Mouse (Mus musculus) splenic B cell, adult 2 months (primary cell): ENCODE measurements around the gene Trnau1ap.
"Not testable (repeated sequence)": the region's sequence is repeated elsewhere in the genome, so short reads cannot be mapped to it uniquely, and the experiment has no call there.

Experiments used
- DNase-seq: peaks from one replicate; pipeline ENCODE4 v3.0.0-alpha.2; 2011; ENCODE audit warnings: low read depth, low spot score
- H3K27me3 ChIP-seq: 2 replicates; pipeline ENCODE4 v1.6.1; 2012; ENCODE audit warnings: mild to moderate bottlenecking, low read length, moderate library complexity, mixed read lengths; ENCODE audit not compliant: control insufficient read depth, poor library complexity, insufficient read depth, severe bottlenecking
- H3K36me3 ChIP-seq: 2 replicates; pipeline ENCODE4 v1.6.1; 2012; ENCODE audit warnings: mild to moderate bottlenecking, low read length, moderate library complexity, mixed read lengths; ENCODE audit not compliant: control insufficient read depth, poor library complexity, insufficient read depth, severe bottlenecking

Trnau1ap gene

GRCm38 (mm10) chr4:132315711-132316110 is 13.6 kb downstream of the Trnau1ap start:
- DNase-seq: no peak
- Histone ChIP-seq H3K27me3 (no peaks in the 10 kb centered on the region), H3K36me3 (peaks cover 15% of the 10 kb centered on the region)

- H3K36me3 ChIP-seq: peaks cover 13% of the 10 kb centered on the region
- DNase-seq: no peak
Measured at GRCm38 (mm10) chr4:132312627-132313026, 16.7 kb downstream of the Trnau1ap start.

DNA sequence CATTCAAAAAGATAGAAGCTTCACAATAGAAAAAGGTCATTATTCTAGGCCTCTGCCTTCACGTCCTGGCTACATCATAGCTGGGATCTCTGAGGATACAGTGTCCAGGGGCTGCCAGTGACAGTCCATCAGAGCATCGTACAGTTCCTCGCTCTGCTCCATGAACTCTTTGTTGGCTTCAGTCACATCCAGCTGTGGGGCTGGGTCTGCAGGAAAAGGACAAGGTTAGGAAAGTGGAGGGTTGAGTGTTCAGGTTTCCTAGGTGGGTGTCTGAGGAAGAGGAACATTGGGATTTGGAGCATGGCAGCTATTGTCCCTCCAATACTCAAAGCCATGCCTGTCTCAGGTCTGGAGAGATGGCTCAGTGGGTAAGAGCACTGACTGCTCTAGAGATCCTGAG is 17.5 kb downstream of the Trnau1ap start:
- peaks cover 13% of the 10 kb centered on the region for H3K36me3 ChIP-seq
- no peak for DNase-seq

More at GRCm38 (mm10) chr4:132312627-132313026, 16.7 kb downstream of the Trnau1ap start:
- H3K27me3 ChIP-seq: no peaks in the 10 kb centered on the region

DNA sequence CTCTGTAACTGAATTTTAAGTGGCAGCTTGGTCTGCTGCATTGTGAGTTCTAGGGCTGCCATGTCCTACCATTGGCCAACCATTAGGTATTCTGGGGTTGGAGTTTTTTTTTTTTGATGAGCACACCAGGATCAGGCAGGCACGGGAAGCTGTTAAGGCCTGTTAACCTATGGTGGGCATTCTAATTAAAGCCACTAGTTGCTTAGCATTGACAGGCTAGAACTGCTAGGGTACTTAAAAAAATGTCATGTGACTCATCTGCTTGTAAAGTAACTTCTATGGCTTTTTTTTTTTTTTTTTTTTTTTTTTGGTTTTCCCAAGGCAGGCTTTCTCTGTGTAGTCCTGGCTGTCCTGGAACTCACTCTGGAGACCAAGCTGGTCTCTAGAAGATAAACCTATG is 18.1 kb downstream of the Trnau1ap start:
- DNase-seq: no peak
- no peaks in the 10 kb centered on the region for H3K27me3 ChIP-seq
- peaks cover 13% of the 10 kb centered on the region for H3K36me3 ChIP-seq

More for the DNA sequence above, 17.5 kb downstream of the Trnau1ap start:
- H3K27me3 ChIP-seq: no peaks in the 10 kb centered on the region

DNA sequence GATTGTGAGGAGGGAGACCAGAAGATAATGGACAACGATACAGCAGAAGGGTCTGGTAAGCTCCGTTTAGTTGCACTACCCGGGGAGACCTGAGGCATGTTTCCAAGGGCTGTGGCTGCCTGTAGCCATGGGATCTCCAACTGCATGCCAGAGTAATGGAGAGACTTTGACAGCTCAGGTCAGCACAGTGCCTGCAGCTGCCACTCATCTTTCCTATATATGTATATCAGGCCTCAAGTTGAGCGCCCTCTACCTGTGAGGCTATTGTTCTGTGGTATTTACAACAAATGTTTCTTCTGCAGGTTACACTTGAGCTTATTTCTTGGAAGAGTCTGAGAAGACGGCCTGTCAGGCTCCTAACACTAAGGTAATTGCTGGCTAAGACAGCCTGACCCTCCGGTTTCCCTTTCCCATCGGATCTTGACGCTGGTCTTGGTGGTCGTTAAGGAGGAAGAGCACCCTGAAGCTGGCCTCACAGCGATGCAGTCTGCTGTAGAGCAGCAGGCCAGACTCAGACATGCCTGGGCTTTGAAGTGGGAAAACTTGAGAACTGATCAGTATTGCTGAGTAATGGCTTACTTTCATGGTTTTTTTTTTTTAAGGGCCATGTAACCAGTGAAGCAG is 19.4 kb downstream of the Trnau1ap start:
- Histone ChIP-seq H3K27me3 (no peaks in the 10 kb centered on the region), H3K36me3 (peaks cover 13% of the 10 kb centered on the region)
- DNase-seq: peak; percentile 83

DNA sequence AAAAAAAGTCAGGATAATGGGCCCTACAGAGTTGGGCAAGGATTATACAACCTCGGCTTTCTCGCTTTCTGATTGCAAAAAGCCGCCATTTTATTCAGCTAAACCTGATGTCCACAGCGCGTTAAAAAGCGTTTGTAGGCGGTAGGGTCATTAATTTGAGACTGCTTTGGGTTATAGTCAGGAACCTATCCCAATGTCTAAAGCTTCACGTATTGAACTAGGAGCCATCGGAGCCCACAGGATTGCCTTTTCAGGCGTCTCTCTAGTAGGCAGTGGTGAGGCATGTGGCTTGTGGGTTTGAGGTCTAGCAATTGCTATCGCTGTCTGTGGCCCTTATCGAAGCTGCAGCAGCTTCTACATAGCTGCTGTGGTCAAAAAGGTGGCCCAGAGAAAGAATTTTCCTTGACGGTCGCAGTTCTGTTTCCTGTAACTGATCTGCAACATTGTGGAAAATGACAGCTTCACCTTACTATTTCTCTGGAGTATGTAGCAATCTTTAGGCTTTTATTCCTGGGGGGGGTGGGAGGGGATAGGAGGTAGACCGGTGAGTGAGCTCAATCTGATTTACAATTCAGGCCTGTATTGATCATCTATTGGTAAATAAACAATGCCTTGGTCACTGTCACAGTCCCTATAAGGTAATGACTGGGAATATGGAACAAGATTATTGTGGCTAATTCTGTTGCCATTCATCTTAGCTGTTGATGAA is 20.0 kb downstream of the Trnau1ap start:
- Histone ChIP-seq H3K36me3 (peaks cover 13% of the 10 kb centered on the region), H3K27me3 (no peaks in the 10 kb centered on the region)
- DNase-seq: peak; percentile 33

GRCm38 (mm10) chr4:132308437-132309139 is 20.8 kb downstream of the Trnau1ap start:
- peak; percentile 95 for DNase-seq
- Histone ChIP-seq H3K36me3 (peaks cover 13% of the 10 kb centered on the region), H3K27me3 (no peaks in the 10 kb centered on the region)

- no peak for DNase-seq
- H3K36me3 ChIP-seq: peaks cover 6% of the 10 kb centered on the region
- no peaks in the 10 kb centered on the region for H3K27me3 ChIP-seq
Measured at GRCm38 (mm10) chr4:132306004-132306403, 23.3 kb downstream of the Trnau1ap start.

DNA sequence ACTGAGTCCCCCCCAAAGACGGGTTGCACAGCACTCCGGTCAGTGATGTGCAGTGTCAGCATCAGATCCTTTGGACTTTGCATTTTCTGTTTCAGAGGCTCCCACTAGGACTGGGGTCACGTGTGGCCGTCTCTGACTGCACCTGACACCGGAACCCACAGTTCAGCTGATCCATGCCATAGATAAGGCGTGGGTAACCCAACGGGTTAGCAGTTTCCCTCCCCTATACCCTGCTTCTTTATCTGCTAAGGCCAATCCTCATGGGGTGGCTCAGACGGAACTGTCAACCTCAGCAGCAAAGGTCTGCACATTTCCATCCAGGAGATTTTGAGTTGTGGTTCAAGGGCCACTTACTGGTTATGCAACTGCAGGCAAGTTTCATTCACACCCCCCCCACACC is 24.1 kb downstream of the Trnau1ap start:
- Histone ChIP-seq H3K36me3 (peaks cover 1% of the 10 kb centered on the region; the same call in 1 of the 2 replicates), H3K27me3 (no peaks in the 10 kb centered on the region)
- no peak for DNase-seq

DNA sequence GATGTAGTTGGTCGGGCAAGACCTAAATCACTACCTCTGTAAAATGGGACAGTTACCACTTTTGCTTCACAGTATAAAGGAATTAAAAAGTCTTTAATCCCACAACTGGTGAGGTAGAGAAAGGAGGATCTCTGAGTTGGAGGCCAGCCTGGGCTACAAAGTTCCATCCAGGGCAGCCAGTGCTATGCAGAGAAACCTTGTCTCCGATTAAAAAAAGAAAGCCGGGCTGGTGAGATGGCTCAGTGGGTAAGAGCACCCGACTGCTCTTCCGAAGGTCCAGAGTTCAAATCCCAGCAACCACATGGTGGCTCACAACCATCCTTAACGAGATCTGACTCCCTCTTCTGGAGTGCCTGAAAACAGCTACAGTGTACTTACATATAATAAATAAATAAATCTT is 25.9 kb downstream of the Trnau1ap start:
- DNase-seq, H3K36me3 ChIP-seq, H3K27me3 ChIP-seq: not testable (repeated sequence)

DNA sequence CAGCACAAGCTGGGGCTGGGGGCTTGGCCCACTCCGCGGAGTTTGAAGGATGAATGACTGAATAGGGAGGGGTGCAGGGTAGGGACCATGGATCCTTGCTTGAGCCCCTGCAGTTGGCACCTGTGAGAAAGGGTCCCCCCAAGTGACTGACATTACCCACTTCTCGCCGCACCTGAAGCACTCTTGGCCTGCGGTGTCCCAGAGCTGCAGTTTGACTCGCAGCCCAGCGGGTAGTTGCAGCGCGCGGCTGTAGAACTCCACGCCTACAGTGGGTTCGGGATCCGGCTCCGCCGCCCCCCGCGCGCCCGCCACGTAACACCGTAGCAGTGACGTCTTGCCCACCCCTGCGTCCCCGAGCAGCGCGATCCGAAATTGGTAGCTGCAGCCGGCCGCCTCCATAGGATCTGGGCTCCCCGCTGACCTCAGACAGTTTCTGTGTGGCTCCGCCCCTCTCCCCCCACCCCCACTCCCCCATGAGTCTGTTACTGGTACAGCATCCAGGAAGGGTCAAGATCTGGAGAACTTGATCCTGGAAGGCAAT is 26.3 kb downstream of the Trnau1ap start, which contains the start of gene Rab42:
TSS of gene Rab42 (minus strand) at position 447 of the 541 bp plus-strand sequence.
- DNase-seq: peak; percentile 63
- no peaks in the 10 kb centered on the region for H3K27me3 ChIP-seq
- no peaks in the 10 kb centered on the region for H3K36me3 ChIP-seq

DNA sequence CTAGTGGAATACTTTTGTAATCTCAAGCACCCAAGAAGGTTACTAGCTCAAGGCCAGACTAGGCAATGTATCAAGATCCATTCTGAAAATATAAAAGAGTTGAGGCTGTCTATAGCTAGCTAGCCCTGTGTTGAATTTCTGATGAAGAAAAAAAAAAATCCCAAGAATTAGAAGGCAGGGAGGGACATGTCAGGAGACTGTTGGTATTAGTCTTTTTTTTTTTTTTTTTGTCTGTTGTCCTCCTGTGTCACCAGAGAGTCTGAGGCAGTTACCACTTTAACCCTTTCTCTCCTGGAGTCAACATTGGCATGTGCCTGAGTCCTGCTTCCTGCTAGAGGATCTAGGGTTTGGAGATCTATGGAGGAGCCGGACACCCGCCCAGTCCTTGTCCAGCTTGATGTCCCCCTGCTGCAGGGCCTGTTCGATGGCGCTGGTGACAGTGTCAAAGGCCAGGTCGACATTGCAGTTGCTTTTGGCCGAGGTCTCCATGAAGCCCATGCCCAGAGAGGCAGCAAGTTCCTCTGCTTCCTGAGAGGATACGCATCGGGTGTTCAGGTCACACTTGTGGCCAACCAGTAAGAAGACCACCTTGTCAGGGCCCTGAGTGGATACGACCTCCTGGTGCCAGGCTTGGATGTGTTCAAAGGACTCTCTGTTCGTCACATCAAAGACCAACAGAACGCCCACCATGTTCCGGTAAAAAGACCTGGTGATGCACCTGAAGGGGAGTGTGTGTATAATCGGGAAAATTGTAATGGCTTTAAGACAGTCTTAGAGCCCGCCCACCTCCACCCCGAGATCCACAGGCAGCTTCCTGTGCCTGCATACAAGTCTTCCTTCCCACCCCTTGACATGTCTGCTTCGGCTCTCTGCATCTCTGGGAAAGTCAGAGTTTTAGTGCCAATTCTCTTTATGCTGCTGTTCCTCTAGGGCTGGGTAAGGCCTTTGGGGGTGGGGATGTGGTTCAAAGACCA is 27.1 kb downstream of the Trnau1ap start:
- Histone ChIP-seq H3K27me3 (no peaks in the 10 kb centered on the region), H3K36me3 (no peaks in the 10 kb centered on the region)
- no peak for DNase-seq

- DNase-seq: no peak
- Histone ChIP-seq H3K27me3 (no peaks in the 10 kb centered on the region), H3K36me3 (no peaks in the 10 kb centered on the region)
Measured at GRCm38 (mm10) chr4:132301486-132301885, 27.9 kb downstream of the Trnau1ap start.

- no peaks in the 10 kb centered on the region for H3K36me3 ChIP-seq
- no peak for DNase-seq
- H3K27me3 ChIP-seq: no peaks in the 10 kb centered on the region
Measured at GRCm38 (mm10) chr4:132299849-132300248, 29.5 kb downstream of the Trnau1ap start.
